Mouse (Mus musculus) liver, embryonic 11.5 days (tissue): ENCODE results near the gene Slc25a11. TPM values are rescaled to one million over a fixed set of nuclear protein-coding genes. Genes with fewer than 3 reads are reported as not detected.

Experiments
- ATAC-seq: fragments of 200-750 bp; cut with Nextera tagmentation; replicated peaks from 2 replicates; pipeline ENCODE4 v1.8.0; 2017; ENCODE audit warnings: moderate number of reproducible peaks, mild to moderate bottlenecking, moderate TSS enrichment, moderate library complexity; ENCODE audit not compliant: low FRiP score
- DNase-seq: peaks from one replicate; pipeline ENCODE4 v3.0.0-alpha.2; 2017; ENCODE audit warnings: low spot score
- H3K27ac ChIP-seq: fragments of 300-500 bp; sonication (generic); 2 replicates; pipeline ENCODE4 v1.5.1; 2014; ENCODE audit warnings: mild to moderate bottlenecking, low read depth, low read length, control low read depth
- H3K27me3 ChIP-seq: fragments of 300-500 bp; sonication (generic); replicated peaks from 2 replicates; pipeline ENCODE4 v1.6.1; 2014; ENCODE audit warnings: low read length, mixed read lengths; ENCODE audit not compliant: control insufficient read depth, insufficient read depth
- H3K36me3 ChIP-seq: fragments of 300-500 bp; sonication (generic); 2 replicates; pipeline ENCODE4 v1.6.1; 2014; ENCODE audit warnings: mild to moderate bottlenecking, low read length, moderate library complexity, mixed read lengths; ENCODE audit not compliant: control insufficient read depth, insufficient read depth
- H3K4me1 ChIP-seq: fragments of 300-500 bp; sonication (generic); replicated peaks from 2 replicates; pipeline ENCODE4 v1.6.1; 2014; ENCODE audit warnings: low read length, mixed read lengths; ENCODE audit not compliant: control insufficient read depth, insufficient read depth
- H3K4me2 ChIP-seq: fragments of 300-500 bp; sonication (generic); 2 replicates; pipeline ENCODE4 v1.6.1; 2014; ENCODE audit warnings: mild to moderate bottlenecking, control low read depth, moderate library complexity
- H3K4me3 ChIP-seq: fragments of 300-500 bp; sonication (generic); 2 replicates; pipeline ENCODE4 v1.5.1; 2014; ENCODE audit warnings: low read depth, low read length, control low read depth
- H3K9ac ChIP-seq: fragments of 300-500 bp; sonication (generic); 2 replicates; pipeline ENCODE4 v1.6.1; 2014; ENCODE audit warnings: low read depth, low read length, control low read depth
- H3K9me3 ChIP-seq: fragments of 300-500 bp; sonication (generic); 2 replicates; pipeline ENCODE4 v1.6.1; 2016; ENCODE audit warnings: low read length, inconsistent platforms, mixed read lengths; ENCODE audit not compliant: control insufficient read depth
- WGBS: fragments of 180-500 bp; shearing (Covaris S2); extraction: QIAGEN DNeasy Blood & Tissue Kit; methylation state at CpG from one replicate; pipeline ENCODE4 v1.1.7; 2014; 5-methylcytosine and 5-hydroxymethylcytosine counted together
- polyA plus RNA-seq: library from polyadenylated mRNA; unstranded; fragments of >200 nt; fragmentation: Nextera tagmentation; extraction: Ambion mirVana; gene quantifications from 2 replicates; pipeline ENCODE4 v1.2.1, GENCODE M21; 2014

Slc25a11 gene
- polyA plus RNA-seq, 1 experiment from 2014 or later = 115 TPM

DNA sequence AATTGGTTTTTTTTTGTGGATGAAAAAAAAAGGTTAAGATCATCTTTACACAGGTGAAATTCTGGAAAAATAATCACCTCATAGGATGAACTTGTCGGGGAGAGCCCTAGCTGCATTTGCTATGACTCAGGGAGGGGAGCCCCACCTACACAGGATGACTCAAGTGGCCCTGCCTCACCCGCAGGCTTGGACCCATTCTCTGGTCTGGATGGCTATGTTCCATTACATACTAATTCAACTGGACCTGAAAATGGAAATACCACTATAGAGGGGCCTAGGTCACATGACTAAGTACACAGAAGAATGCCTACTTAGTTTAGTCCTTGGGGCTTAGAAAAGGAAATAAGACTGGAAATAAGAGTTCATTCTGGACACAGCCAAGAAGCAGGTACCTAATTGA lies 4.1 kb upstream of the Slc25a11 start:
- peak overlapping the region; percentile 77 for H3K27ac ChIP-seq
- no peak overlapping the region; the same call in 1 of the 2 replicates for H3K9ac ChIP-seq
- no peaks in the 10 kb centered on the region for H3K9me3 ChIP-seq
- 70% methylated on average over 2 of the region's 2 CpGs for WGBS
- DNase-seq = no peak
- peak overlapping the region; percentile 100 for H3K4me3 ChIP-seq
- H3K4me1 ChIP-seq = peaks cover 54% of the 10 kb centered on the region
- no peak for ATAC-seq
- H3K36me3 ChIP-seq = peaks cover 34% of the 10 kb centered on the region
- no peaks in the 10 kb centered on the region for H3K27me3 ChIP-seq
- peak overlapping the region; percentile 92 for H3K4me2 ChIP-seq

DNA sequence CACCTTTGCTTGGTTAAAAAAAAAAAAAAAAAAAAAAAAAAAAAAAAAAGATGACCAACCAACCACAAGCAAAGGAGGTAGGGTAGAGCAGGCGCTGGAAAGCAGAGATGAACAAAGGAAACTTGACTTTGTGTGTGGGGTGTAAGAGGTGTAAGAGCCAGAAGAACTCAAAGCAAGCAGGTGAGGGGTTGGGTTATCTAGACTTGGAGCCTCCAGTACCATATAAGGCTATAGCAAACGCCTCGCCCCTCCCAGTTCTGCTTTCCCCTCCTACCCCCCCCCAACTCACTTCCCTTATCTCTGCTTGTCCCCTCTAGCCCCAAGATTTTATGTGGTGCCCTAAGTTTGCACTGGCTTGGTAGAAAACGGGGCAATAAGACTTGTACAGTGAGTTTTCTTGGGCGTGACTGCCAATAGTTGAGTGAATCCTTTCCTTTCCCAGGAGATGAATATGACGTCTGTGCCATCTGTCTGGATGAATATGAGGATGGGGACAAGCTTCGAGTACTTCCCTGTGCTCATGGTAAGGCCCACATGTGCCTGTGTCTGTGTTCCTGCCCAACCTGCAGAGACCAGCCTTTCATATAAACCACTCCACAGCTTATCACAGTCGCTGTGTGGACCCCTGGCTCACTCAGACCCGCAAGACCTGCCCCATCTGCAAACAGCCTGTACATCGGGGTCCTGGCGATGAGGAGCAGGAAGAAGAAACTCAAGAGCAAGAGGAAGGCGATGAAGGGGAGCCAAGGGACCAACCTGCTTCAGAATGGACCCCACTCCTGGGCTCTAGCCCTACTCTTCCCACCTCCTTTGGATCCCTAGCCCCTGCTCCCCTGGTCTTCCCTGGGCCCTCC lies 3.3 kb upstream of the Slc25a11 start:
- DNase-seq = no peak
- H3K4me3 ChIP-seq = peak overlapping the region; percentile 100
- H3K9ac ChIP-seq = peak overlapping the region; percentile 55
- H3K9me3 ChIP-seq = no peaks in the 10 kb centered on the region
- peak overlapping the region; percentile 77 for H3K27ac ChIP-seq
- ATAC-seq = no peak
- H3K27me3 ChIP-seq = no peaks in the 10 kb centered on the region
- WGBS = 54% methylated on average over 12 of the region's 12 CpGs
- peaks cover 34% of the 10 kb centered on the region for H3K36me3 ChIP-seq
- peak overlapping the region; percentile 92 for H3K4me2 ChIP-seq
- peaks cover 54% of the 10 kb centered on the region for H3K4me1 ChIP-seq

DNA sequence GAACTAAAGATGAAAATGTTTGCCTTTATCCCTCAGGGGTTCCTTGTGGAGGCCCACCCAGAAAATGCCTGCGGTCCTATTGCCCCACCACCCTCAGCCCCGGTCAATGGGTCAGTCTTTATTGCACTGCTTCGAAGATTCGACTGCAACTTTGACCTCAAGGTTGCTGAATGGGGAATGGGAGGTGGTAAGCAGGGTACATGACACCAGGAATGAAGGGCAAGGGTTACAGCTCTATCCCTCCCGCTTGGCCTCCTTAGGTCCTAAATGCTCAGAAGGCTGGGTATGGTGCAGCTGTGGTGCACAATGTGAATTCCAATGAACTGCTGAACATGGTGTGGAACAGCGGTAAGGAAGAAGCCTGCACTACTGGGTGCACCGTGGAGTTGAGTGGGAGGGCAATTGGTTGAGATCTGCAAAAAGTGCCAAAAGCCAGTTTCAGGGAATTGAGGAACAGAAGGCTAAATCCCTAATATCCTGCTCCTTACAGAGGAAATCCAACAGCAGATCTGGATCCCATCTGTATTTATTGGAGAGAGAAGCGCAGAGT lies 2.0 kb upstream of the Slc25a11 start:
- peak overlapping the region; percentile 98 for H3K27ac ChIP-seq

DNA sequence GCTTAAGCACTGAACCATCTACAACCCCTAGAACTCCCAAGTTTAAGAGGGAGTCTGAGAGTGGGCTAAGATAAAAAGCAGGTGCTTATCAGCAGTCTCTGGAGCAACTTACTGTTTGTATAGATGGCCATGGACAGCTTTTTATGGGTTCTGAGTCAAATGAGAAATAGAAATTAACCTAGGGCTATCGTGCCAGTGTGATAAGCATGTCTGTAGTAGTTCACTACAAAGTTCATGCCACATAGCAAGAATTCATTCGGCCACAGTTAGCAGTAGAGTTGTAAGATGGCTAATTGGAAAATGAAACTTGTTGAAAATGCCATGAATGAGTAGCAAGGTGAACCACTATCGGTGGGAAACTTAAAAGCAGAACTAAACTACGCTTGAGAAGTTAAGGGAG lies 1.2 kb upstream of the Slc25a11 start:
- Histone ChIP-seq H3K4me3 (peak overlapping the region; percentile 92), H3K4me2 (peak overlapping the region; percentile 92), H3K9me3 (no peaks in the 10 kb centered on the region), H3K27me3 (no peaks in the 10 kb centered on the region), H3K9ac (peak overlapping the region; percentile 95), H3K27ac (peak overlapping the region; percentile 98), H3K4me1 (peaks cover 56% of the 10 kb centered on the region), H3K36me3 (peaks cover 48% of the 10 kb centered on the region)
- no peak for DNase-seq
- WGBS = 50% methylated on average over 4 of the region's 4 CpGs
- peak; percentile 33 for ATAC-seq

More for the DNA sequence above, 2.0 kb upstream of the Slc25a11 start:
- Histone ChIP-seq H3K4me3 (peak overlapping the region; percentile 92), H3K4me1 (peaks cover 56% of the 10 kb centered on the region), H3K9me3 (no peaks in the 10 kb centered on the region), H3K9ac (peak overlapping the region; percentile 95), H3K36me3 (peaks cover 46% of the 10 kb centered on the region), H3K27me3 (no peaks in the 10 kb centered on the region), H3K4me2 (peak overlapping the region; percentile 92)
- DNase-seq = no peak
- no peak for ATAC-seq
- WGBS = 82% methylated on average over 8 of the region's 8 CpGs

DNA sequence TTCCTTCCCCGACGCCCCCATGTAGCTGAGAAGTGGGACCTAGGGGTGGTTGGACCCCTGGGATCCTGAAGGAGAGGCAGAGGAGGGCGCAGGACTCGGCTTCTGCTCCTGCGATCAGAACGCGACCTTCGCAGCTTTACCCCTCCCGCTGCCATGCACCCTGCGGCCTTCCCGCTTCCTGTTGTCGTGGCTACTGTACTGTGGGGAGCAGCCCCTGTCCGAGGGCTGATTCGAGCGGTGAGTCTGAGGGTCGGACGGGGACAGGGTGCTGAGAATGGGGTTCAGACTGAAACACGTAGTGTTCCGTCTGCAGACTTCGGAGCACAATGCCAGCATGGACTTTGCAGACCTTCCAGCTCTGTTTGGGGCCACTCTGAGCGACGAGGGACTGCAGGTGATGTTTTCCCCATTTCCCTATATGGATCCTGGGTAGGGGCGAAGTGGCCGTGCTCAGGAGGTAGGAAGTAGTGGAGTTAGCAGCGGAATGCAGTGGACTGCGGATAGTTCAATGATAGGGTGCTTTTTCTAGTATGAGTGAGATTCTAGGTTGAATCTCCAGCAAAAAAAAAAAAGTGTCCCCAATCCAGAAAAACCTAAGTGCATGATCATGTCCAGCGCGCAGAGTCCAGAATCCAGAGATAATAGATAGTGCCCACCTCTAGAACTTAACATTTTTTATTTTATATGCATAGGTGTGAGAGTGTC lies 589 bp upstream of the Slc25a11 start:
- H3K36me3 ChIP-seq = peaks cover 51% of the 10 kb centered on the region
- 3% methylated on average over 28 of the region's 28 CpGs for WGBS
- peak; percentile 55 for DNase-seq

DNA sequence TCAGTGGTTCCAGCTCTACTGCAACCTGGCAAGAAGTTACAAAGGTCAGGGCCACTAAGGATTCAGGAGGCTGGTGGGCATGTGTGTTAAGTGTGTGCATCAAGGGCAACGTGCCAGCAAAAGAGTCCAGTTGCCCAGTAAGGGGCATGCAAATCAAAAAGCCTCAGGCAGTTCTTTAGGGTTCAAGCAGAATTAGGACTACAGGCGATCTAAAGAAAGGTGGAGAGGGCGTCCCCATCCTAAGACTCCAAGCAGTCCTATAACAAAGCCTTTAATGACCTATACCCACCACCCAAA lies 1.1 kb downstream of the Slc25a11 start:
- H3K4me1 ChIP-seq = peaks cover 39% of the 10 kb centered on the region

More for the DNA sequence above, 589 bp upstream of the Slc25a11 start:
- peak overlapping the region; percentile 92 for H3K4me3 ChIP-seq
- H3K4me2 ChIP-seq = peak overlapping the region; percentile 92
- H3K9ac ChIP-seq = peak overlapping the region; percentile 95
- no peaks in the 10 kb centered on the region for H3K9me3 ChIP-seq
- peaks cover 55% of the 10 kb centered on the region for H3K4me1 ChIP-seq
- ATAC-seq = peak; percentile 21; the same call in 1 of the 2 replicates
- peak overlapping the region; percentile 98 for H3K27ac ChIP-seq
- no peaks in the 10 kb centered on the region for H3K27me3 ChIP-seq

DNA sequence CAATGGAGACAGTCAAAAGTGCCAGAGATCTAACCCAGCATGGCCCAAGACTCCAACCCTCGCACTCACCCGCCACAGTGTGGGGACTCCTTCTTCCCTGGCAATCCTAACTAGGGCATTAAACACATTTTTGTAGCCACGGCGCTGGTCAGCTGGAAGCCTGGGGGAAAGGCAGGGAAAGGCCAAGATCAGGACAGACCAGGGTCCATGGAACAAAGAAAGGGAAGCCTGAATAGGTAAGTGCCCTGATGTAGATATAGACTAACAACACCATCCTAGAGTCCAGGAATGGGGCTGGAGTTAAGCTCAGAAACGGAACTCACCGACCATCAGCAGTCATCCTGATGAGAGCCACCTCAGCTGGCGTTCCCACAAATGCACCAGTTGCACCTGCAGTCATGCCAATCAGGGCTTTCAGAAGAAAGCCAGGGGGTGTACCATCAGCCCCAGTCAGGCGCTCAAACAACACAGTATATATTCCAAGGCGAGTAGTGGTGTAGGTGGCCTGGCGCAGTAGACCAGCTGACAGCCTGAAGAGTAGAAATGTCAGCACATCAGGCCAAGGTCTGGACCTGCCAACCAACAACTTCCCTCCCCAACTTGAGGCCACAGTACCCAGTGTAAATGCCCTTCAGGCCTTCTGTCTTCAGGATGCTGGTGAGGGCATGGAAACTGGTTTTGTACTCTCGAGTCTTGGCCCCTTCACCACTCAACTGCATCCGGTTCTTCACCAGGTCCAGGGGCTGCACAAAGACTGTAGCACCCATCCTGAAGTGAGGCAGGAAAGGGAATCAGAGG lies 1.6 kb downstream of the Slc25a11 start:
- Histone ChIP-seq H3K4me3 (peak overlapping the region; percentile 92), H3K27me3 (no peaks in the 10 kb centered on the region), H3K9ac (peak overlapping the region; percentile 70), H3K27ac (peak overlapping the region; percentile 81), H3K9me3 (no peaks in the 10 kb centered on the region), H3K36me3 (peaks cover 33% of the 10 kb centered on the region), H3K4me1 (peaks cover 34% of the 10 kb centered on the region), H3K4me2 (peak overlapping the region; percentile 82)
- ATAC-seq (no peak), DNase-seq (no peak)
- WGBS = 87% methylated on average over 12 of the region's 12 CpGs

More for the DNA sequence above, 1.1 kb downstream of the Slc25a11 start:
- peak overlapping the region; percentile 82 for H3K4me2 ChIP-seq
- H3K27me3 ChIP-seq = no peaks in the 10 kb centered on the region
- WGBS = 27% methylated on average over 3 of the region's 3 CpGs
- DNase-seq (no peak), ATAC-seq (no peak)
- H3K9me3 ChIP-seq = no peaks in the 10 kb centered on the region
- H3K9ac ChIP-seq = peak overlapping the region; percentile 70
- peak overlapping the region; percentile 92 for H3K4me3 ChIP-seq
- H3K36me3 ChIP-seq = peaks cover 38% of the 10 kb centered on the region
- peak overlapping the region; percentile 81 for H3K27ac ChIP-seq

DNA sequence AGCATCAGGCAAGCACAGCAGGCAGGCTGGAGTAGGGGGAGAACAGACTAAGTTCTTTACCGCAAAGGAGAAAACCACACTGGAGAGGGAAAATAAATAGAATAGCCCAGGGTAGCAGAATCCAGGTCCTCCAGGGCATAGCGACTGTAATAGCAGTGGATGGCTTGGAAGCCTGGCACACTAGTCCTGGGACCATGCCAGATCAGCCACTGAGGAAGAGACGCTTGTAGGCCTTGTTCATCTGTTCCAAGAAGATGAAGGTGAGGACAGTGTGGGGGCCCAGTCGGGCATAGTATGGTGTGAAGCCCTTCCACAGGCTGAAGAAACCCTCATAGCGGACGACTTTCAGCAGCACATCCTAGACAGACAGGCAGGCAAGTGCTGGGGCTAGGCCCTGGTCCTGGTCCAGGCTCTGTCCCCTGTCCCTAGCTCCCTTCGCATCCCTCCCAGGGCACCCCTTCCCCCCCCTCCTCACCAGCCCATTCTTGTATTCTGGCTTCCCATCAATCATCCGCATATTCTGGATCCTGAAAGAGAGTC lies 2.6 kb downstream of the Slc25a11 start:
- H3K4me1 ChIP-seq = peaks cover 33% of the 10 kb centered on the region
- WGBS = 94% methylated on average over 8 of the region's 8 CpGs
- H3K27ac ChIP-seq = no peak overlapping the region
- H3K36me3 ChIP-seq = peaks cover 25% of the 10 kb centered on the region
- no peak for DNase-seq
- H3K9ac ChIP-seq = 0 out of 2 replicates have a peak overlapping the region, but pooled peaks have one; percentile 9
- no peaks in the 10 kb centered on the region for H3K9me3 ChIP-seq
- no peak overlapping the region for H3K4me2 ChIP-seq
- no peaks in the 10 kb centered on the region for H3K27me3 ChIP-seq
- H3K4me3 ChIP-seq = no peak overlapping the region
- ATAC-seq = no peak
